Mouse (Mus musculus) midbrain, embryonic 10.5 days (tissue): ENCODE results near the gene Mtcl1. TPM values are rescaled to one million over a fixed set of nuclear protein-coding genes. Genes with fewer than 3 reads are reported as not detected.

Source experiments
- DNase-seq: peaks from one replicate; pipeline ENCODE4 v3.0.0-alpha.2; 2017; ENCODE audit warnings: low spot score
- H3K27ac ChIP-seq: fragments of 300-500 bp; sonication (generic); replicated peaks from 2 replicates; pipeline ENCODE4 v1.5.1; 2016; ENCODE audit warnings: mild to moderate bottlenecking
- H3K27me3 ChIP-seq: fragments of 300-500 bp; sonication (generic); 2 replicates; pipeline ENCODE4 v1.6.1; 2016; ENCODE audit warnings: low read depth, mild to moderate bottlenecking; ENCODE audit not compliant: poor library complexity, severe bottlenecking
- H3K36me3 ChIP-seq: fragments of 300-500 bp; sonication (generic); 2 replicates; pipeline ENCODE4 v1.6.1; 2016; ENCODE audit warnings: mild to moderate bottlenecking, moderate library complexity
- H3K4me1 ChIP-seq: fragments of 300-500 bp; sonication (generic); 2 replicates; pipeline ENCODE4 v1.6.1; 2016
- H3K4me3 ChIP-seq: fragments of 300-500 bp; sonication (generic); 2 replicates; pipeline ENCODE4 v1.5.1; 2016; ENCODE audit warnings: mild to moderate bottlenecking, moderate library complexity
- H3K9me3 ChIP-seq: fragments of 300-500 bp; sonication (generic); replicated peaks from 2 replicates; pipeline ENCODE4 v1.6.1; 2016; ENCODE audit warnings: mild to moderate bottlenecking
- WGBS: fragments of 180-500 bp; shearing (Covaris S2); methylation state at CpG from one replicate; pipeline ENCODE4 v1.1.7; 2016; 5-methylcytosine and 5-hydroxymethylcytosine counted together
- polyA plus RNA-seq: library from polyadenylated mRNA; unstranded; fragments of >200 nt; fragmentation: Nextera tagmentation; extraction: Ambion mirVana; gene quantifications from 2 replicates; pipeline ENCODE4 v1.2.1, GENCODE M21; 2016

Gene Mtcl1
- polyA plus RNA-seq, 1 experiment from 2014 or later, result 45.9 TPM

DNA sequence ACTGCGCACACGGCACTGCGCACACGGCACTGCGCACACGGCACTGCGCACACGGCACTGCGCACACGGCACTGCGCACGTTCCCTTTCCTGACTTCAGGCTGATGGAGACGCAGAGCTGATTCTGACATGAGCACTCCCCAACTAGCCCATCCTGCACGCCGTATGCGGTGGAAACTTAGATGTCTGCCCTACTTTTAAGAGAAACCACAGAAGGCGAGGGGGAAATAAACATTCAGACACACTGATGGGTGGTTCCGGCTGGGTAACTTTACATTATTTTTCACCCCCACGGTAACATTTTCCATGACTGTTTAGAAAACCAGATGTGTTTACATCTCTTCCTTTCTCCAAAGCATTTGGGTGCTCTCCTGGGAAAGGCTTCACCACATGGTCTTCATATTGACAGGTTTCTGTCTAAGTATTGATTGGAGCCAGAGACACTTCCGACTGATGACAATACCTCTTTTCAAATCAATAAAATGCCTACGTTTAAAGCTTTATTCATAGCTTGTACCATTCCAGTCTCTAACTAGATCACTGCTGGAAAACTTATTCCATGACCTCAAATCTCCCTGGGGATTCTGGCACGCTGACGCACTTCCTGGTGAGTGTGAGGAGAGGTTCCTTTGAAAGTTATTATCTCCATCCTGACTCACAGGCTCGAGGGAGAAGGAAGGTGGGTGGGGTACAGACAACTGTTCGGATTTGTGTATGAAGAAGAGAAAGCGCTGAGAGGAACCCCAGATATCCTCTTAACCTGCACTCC, 84.8 kb downstream of the Mtcl1 start:
- whole genome bisulfite sequencing, result 85% methylated on average over 26 of the region's 26 CpGs
- Histone ChIP-seq H3K4me1 (peaks cover 29% of the 10 kb centered on the region), H3K27me3 (no peaks in the 10 kb centered on the region), H3K9me3 (no peaks in the 10 kb centered on the region), H3K4me3 (no peak overlapping the region), H3K36me3 (peaks cover 99% of the 10 kb centered on the region), H3K27ac (no peak overlapping the region)
- no peak for DNase-seq

GRCm38 (mm10) chr17:66363852-66364524, 85.6 kb downstream of the Mtcl1 start:
- Histone ChIP-seq H3K9me3 (no peaks in the 10 kb centered on the region), H3K27ac (no peak overlapping the region), H3K4me3 (no peak overlapping the region), H3K36me3 (peaks cover 99% of the 10 kb centered on the region), H3K27me3 (no peaks in the 10 kb centered on the region), H3K4me1 (peaks cover 29% of the 10 kb centered on the region)
- WGBS, result 94% methylated on average over 36 of the region's 36 CpGs
- no peak for DNase-seq

DNA sequence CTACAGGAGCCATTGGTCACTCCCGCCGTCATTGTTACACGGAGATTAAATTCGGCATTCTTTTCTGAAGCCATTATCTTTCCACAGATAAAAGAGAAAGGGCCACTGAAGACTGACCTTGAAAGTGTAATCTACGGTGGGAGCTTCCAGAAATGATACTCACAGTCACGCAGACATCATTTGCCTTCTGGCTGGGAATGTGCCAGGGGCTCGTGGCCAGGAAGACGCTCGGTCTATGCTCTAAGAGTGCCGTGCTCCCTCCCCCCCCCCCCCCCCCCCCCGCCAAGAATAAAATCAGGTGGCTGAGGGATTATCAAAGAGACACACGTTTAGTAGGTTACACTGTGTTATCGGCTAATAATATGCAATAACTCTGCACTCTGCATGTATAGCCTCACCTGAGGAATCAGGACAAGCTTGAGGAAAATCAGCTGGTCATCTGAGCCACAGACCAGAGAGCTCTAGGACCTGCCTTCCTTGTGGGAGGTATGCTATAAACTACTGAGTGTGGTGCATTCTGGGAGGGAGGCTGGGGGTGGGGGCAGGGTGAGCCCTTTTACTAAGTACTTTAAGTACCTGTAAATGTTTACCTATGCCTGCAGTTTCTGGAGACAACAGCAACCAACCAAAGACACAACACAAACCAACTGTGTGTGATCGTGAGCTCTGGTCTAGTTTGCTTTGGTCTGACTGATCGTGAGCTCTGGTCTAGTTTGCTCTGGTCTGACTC, 87.1 kb downstream of the Mtcl1 start:
- Histone ChIP-seq H3K36me3 (peaks cover 100% of the 10 kb centered on the region), H3K4me1 (peaks cover 27% of the 10 kb centered on the region), H3K4me3 (no peak overlapping the region), H3K27me3 (no peaks in the 10 kb centered on the region), H3K9me3 (no peaks in the 10 kb centered on the region), H3K27ac (peak overlapping the region; percentile 42; the same call in 1 of the 2 replicates)
- DNase-seq, result no peak
- WGBS, result 72% methylated on average over 15 of the region's 15 CpGs

GRCm38 (mm10) chr17:66358026-66358978, 91.2 kb downstream of the Mtcl1 start:
- Histone ChIP-seq H3K36me3 (peaks cover 100% of the 10 kb centered on the region), H3K27me3 (no peaks in the 10 kb centered on the region), H3K4me1 (peaks cover 17% of the 10 kb centered on the region), H3K9me3 (no peaks in the 10 kb centered on the region), H3K27ac (peak overlapping the region; percentile 33; the same call in 1 of the 2 replicates), H3K4me3 (no peak overlapping the region)
- no peak for DNase-seq
- WGBS, result 88% methylated on average over 27 of the region's 27 CpGs

GRCm38 (mm10) chr17:66357171-66358025, 92.2 kb downstream of the Mtcl1 start:
- Histone ChIP-seq H3K27me3 (no peaks in the 10 kb centered on the region), H3K27ac (0 out of 2 replicates have a peak overlapping the region, but pooled peaks have one; percentile 33), H3K4me3 (no peak overlapping the region), H3K4me1 (peaks cover 9% of the 10 kb centered on the region), H3K9me3 (no peaks in the 10 kb centered on the region), H3K36me3 (peaks cover 100% of the 10 kb centered on the region)
- no peak for DNase-seq
- WGBS, result 92% methylated on average over 9 of the region's 9 CpGs

DNA sequence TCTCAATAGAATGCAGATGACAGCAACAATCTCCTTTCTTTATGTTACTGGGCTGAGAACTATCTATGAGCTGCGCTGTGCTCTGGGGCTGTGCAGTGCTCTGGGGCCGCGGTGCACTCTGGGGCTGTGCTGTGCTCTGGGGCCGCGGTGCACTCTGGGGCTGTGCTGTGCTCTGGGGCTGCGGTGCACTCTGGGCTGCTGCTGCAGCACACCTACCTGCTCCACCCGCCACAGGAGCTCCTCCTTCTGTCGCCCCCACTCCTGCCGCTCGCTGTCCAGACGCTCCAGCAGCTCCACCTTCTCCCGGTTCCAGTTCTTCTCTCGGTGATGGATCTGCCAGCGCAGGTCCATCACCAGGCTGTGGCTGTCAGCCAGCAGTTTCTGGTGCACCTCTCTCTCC, 95.6 kb downstream of the Mtcl1 start:
- Histone ChIP-seq H3K4me1 (no peaks in the 10 kb centered on the region; the same call in 1 of the 2 replicates), H3K36me3 (peaks cover 98% of the 10 kb centered on the region), H3K27me3 (no peaks in the 10 kb centered on the region), H3K27ac (no peak overlapping the region), H3K9me3 (no peaks in the 10 kb centered on the region), H3K4me3 (no peak overlapping the region)
- 97% methylated on average over 14 of the region's 14 CpGs for WGBS
- no peak for DNase-seq

DNA sequence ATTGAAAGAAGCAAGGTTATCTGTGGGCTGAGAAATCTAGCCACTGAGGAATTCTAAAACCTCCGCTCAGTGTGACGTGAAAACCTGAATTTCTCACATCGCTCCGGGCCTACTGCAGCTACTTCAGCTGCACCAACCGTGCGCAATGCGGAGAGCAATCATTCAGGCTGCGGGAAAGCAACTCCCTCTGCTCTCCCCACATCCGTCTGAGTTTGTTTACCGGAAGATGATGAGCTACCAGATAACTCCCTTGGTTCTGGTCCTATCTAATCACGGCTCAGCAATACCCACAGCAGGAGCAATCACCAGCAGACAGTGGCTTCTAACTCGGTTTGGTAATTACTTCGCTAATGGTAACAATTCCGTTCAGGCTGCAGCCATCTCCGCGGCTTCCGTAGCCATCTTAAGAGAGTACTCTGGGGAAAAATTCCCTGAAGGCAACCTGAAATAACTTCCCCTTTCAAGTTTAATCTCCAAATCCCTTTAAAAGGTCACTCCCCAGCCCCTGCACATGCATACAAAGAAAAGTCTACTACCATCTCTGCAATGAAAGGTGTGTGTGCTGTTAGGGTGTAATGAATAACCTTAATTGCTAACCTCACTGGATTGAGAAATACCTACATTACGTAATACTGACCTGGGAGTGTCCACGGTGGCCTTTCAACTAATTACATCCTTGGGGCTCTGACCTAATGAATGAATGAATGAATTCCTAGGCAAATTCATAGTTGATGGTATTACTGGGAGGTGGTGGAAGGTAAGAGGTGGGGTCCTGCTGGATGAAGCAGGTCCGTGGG, 96.5 kb downstream of the Mtcl1 start:
- H3K27ac ChIP-seq, result no peak overlapping the region
- H3K9me3 ChIP-seq, result no peaks in the 10 kb centered on the region
- no peaks in the 10 kb centered on the region for H3K27me3 ChIP-seq
- H3K4me1 ChIP-seq, result no peaks in the 10 kb centered on the region; the same call in 1 of the 2 replicates
- H3K36me3 ChIP-seq, result peaks cover 98% of the 10 kb centered on the region
- WGBS, result 81% methylated on average over 20 of the region's 20 CpGs
- H3K4me3 ChIP-seq, result no peak overlapping the region
- no peak for DNase-seq

GRCm38 (mm10) chr17:66352219-66352618, 97.3 kb downstream of the Mtcl1 start:
- H3K4me1 ChIP-seq, result no peaks in the 10 kb centered on the region
- DNase-seq, result no peak
- H3K4me3 ChIP-seq, result no peak overlapping the region
- WGBS, result 93% methylated on average over 6 of the region's 6 CpGs
- H3K36me3 ChIP-seq, result peaks cover 98% of the 10 kb centered on the region
- H3K9me3 ChIP-seq, result no peaks in the 10 kb centered on the region
- no peak overlapping the region for H3K27ac ChIP-seq
- H3K27me3 ChIP-seq, result no peaks in the 10 kb centered on the region

- no peaks in the 10 kb centered on the region for H3K27me3 ChIP-seq
- 94% methylated on average over 11 of the region's 11 CpGs for WGBS
- peaks cover 98% of the 10 kb centered on the region for H3K36me3 ChIP-seq
Observed at GRCm38 (mm10) chr17:66350689-66351088, 98.9 kb downstream of the Mtcl1 start.

GRCm38 (mm10) chr17:66350127-66350526, 99.4 kb downstream of the Mtcl1 start:
- Histone ChIP-seq H3K4me1 (no peaks in the 10 kb centered on the region), H3K36me3 (peaks cover 98% of the 10 kb centered on the region), H3K9me3 (no peaks in the 10 kb centered on the region), H3K27ac (no peak overlapping the region), H3K27me3 (no peaks in the 10 kb centered on the region), H3K4me3 (no peak overlapping the region)
- 86% methylated on average over 15 of the region's 15 CpGs for WGBS
- DNase-seq, result no peak

More at GRCm38 (mm10) chr17:66350689-66351088, 98.9 kb downstream of the Mtcl1 start:
- Histone ChIP-seq H3K4me1 (no peaks in the 10 kb centered on the region), H3K4me3 (no peak overlapping the region), H3K27ac (no peak overlapping the region), H3K9me3 (no peaks in the 10 kb centered on the region)
- DNase-seq, result no peak

- H3K27ac ChIP-seq, result no peak overlapping the region
- no peaks in the 10 kb centered on the region for H3K27me3 ChIP-seq
- peaks cover 98% of the 10 kb centered on the region for H3K36me3 ChIP-seq
- WGBS, result 84% methylated on average over 11 of the region's 11 CpGs
- no peak for DNase-seq
- no peak overlapping the region for H3K4me3 ChIP-seq
- no peaks in the 10 kb centered on the region for H3K9me3 ChIP-seq
- H3K4me1 ChIP-seq, result no peaks in the 10 kb centered on the region
Observed at GRCm38 (mm10) chr17:66346378-66346777, 103.2 kb downstream of the Mtcl1 start.
